Mouse (Mus musculus) kidney, embryonic 15.5 days (tissue): ENCODE data around the gene Negr1. TPM values are rescaled to one million over a fixed set of nuclear protein-coding genes. Genes with fewer than 3 reads are reported as not detected.
A peak's percentile ranks its signal among the peaks of the same experiment; 100 is the strongest.

Source experiments
- ATAC-seq: fragments of 200-750 bp; cut with Nextera tagmentation; replicated peaks from 2 replicates; pipeline ENCODE4 v1.8.0; 2017; ENCODE audit warnings: moderate TSS enrichment; ENCODE audit not compliant: low FRiP score
- H3K27ac ChIP-seq: fragments of 300-500 bp; sonication (generic); 2 replicates; pipeline ENCODE4 v1.5.1; 2015; ENCODE audit warnings: mild to moderate bottlenecking, inconsistent platforms
- H3K27me3 ChIP-seq: fragments of 300-500 bp; sonication (generic); 2 replicates; pipeline ENCODE4 v1.6.1; 2015; ENCODE audit warnings: inconsistent platforms
- H3K36me3 ChIP-seq: fragments of 300-500 bp; sonication (generic); 2 replicates; pipeline ENCODE4 v1.6.1; 2015; ENCODE audit warnings: inconsistent platforms
- H3K4me1 ChIP-seq: fragments of 300-500 bp; sonication (generic); 2 replicates; pipeline ENCODE4 v1.6.1; 2015; ENCODE audit warnings: inconsistent platforms
- H3K4me2 ChIP-seq: fragments of 300-500 bp; sonication (generic); 2 replicates; pipeline ENCODE4 v1.6.1; 2015; ENCODE audit warnings: moderate library complexity, mild to moderate bottlenecking, inconsistent platforms
- H3K4me3 ChIP-seq: fragments of 300-500 bp; sonication (generic); replicated peaks from 2 replicates; pipeline ENCODE4 v1.5.1; 2015; ENCODE audit warnings: mild to moderate bottlenecking, inconsistent platforms
- H3K9ac ChIP-seq: fragments of 300-500 bp; sonication (generic); 2 replicates; pipeline ENCODE4 v1.6.1; 2015; ENCODE audit warnings: mild to moderate bottlenecking, inconsistent platforms
- H3K9me3 ChIP-seq: fragments of 300-500 bp; sonication (generic); replicated peaks from 2 replicates; pipeline ENCODE4 v1.6.1; 2016; ENCODE audit warnings: inconsistent platforms
- WGBS: fragments of 180-500 bp; shearing (Covaris S2); methylation state at CpG from one replicate; pipeline ENCODE4 v1.1.7; 2015; ENCODE audit warnings: mixed read lengths; 5-methylcytosine and 5-hydroxymethylcytosine counted together
- polyA plus RNA-seq: library from polyadenylated mRNA; unstranded; fragments of >200 nt; fragmentation: Nextera tagmentation; extraction: Ambion mirVana; gene quantifications from 2 replicates; pipeline ENCODE4 v1.2.1, GENCODE M21; 2015

Gene Negr1
- polyA plus RNA-seq, 1 experiment from 2014 or later: 11.2 TPM

GRCm38 (mm10) chr3:157105580-157106264, 544.1 kb downstream of the Negr1 start:
- H3K36me3 ChIP-seq: no peaks in the 10 kb centered on the region
- no peaks in the 10 kb centered on the region for H3K9me3 ChIP-seq
- peak overlapping the region; percentile 59; the same call in 1 of the 2 replicates for H3K27ac ChIP-seq
- H3K4me3 ChIP-seq: no peak overlapping the region
- 35% methylated on average over 6 of the region's 6 CpGs for WGBS
- no peaks in the 10 kb centered on the region for H3K4me1 ChIP-seq
- no peak overlapping the region for H3K4me2 ChIP-seq
- no peak overlapping the region for H3K9ac ChIP-seq
- peak; percentile 63 for ATAC-seq
- no peaks in the 10 kb centered on the region for H3K27me3 ChIP-seq

- WGBS: 94% methylated on average over 2 of the region's 2 CpGs
- no peak overlapping the region for H3K4me2 ChIP-seq
- H3K4me3 ChIP-seq: no peak overlapping the region
- no peaks in the 10 kb centered on the region for H3K36me3 ChIP-seq
- H3K4me1 ChIP-seq: no peaks in the 10 kb centered on the region
- no peak overlapping the region for H3K9ac ChIP-seq
- ATAC-seq: no peak
- no peaks in the 10 kb centered on the region for H3K9me3 ChIP-seq
- no peak overlapping the region for H3K27ac ChIP-seq
- H3K27me3 ChIP-seq: no peaks in the 10 kb centered on the region
Observed at GRCm38 (mm10) chr3:157108156-157108555, 546.6 kb downstream of the Negr1 start.

GRCm38 (mm10) chr3:157109308-157109707, 547.7 kb downstream of the Negr1 start:
- no peak overlapping the region for H3K9ac ChIP-seq
- H3K4me1 ChIP-seq: no peaks in the 10 kb centered on the region
- H3K4me2 ChIP-seq: no peak overlapping the region
- no peaks in the 10 kb centered on the region for H3K36me3 ChIP-seq
- ATAC-seq: peak; percentile 77
- no peaks in the 10 kb centered on the region for H3K27me3 ChIP-seq
- no peak overlapping the region for H3K27ac ChIP-seq
- H3K4me3 ChIP-seq: no peak overlapping the region
- no peaks in the 10 kb centered on the region for H3K9me3 ChIP-seq

- peak; percentile 71 for ATAC-seq
- no peaks in the 10 kb centered on the region for H3K9me3 ChIP-seq
- WGBS: 46% methylated on average over 5 of the region's 5 CpGs
Observed at GRCm38 (mm10) chr3:157115105-157115760, 553.6 kb downstream of the Negr1 start.

GRCm38 (mm10) chr3:157116024-157116423, 554.4 kb downstream of the Negr1 start:
- ATAC-seq: no peak
- Histone ChIP-seq H3K4me1 (no peaks in the 10 kb centered on the region), H3K27ac (no peak overlapping the region), H3K9ac (no peak overlapping the region), H3K4me2 (no peak overlapping the region), H3K9me3 (no peaks in the 10 kb centered on the region), H3K4me3 (no peak overlapping the region), H3K36me3 (no peaks in the 10 kb centered on the region), H3K27me3 (no peaks in the 10 kb centered on the region)
- 97% methylated on average over 1 of the region's 1 CpGs for WGBS

More at GRCm38 (mm10) chr3:157115105-157115760, 553.6 kb downstream of the Negr1 start:
- no peak overlapping the region for H3K4me2 ChIP-seq
- no peak overlapping the region for H3K4me3 ChIP-seq
- H3K4me1 ChIP-seq: no peaks in the 10 kb centered on the region
- no peak overlapping the region for H3K9ac ChIP-seq
- no peaks in the 10 kb centered on the region for H3K36me3 ChIP-seq
- no peak overlapping the region for H3K27ac ChIP-seq
- H3K27me3 ChIP-seq: no peaks in the 10 kb centered on the region

- Histone ChIP-seq H3K9ac (no peak overlapping the region), H3K4me1 (no peaks in the 10 kb centered on the region), H3K27ac (no peak overlapping the region), H3K27me3 (no peaks in the 10 kb centered on the region), H3K9me3 (no peaks in the 10 kb centered on the region), H3K4me2 (no peak overlapping the region), H3K4me3 (no peak overlapping the region), H3K36me3 (no peaks in the 10 kb centered on the region)
- 71% methylated on average over 2 of the region's 2 CpGs for WGBS
- ATAC-seq: no peak
Observed at GRCm38 (mm10) chr3:157119916-157120315, 558.3 kb downstream of the Negr1 start.

- H3K9me3 ChIP-seq: no peaks in the 10 kb centered on the region
- no peak overlapping the region for H3K27ac ChIP-seq
- no peaks in the 10 kb centered on the region for H3K27me3 ChIP-seq
- no peak overlapping the region for H3K4me3 ChIP-seq
- no peaks in the 10 kb centered on the region for H3K36me3 ChIP-seq
- H3K4me1 ChIP-seq: no peaks in the 10 kb centered on the region
- H3K4me2 ChIP-seq: no peak overlapping the region
- no peak overlapping the region for H3K9ac ChIP-seq
- 89% methylated on average over 14 of the region's 14 CpGs for WGBS
- no peak for ATAC-seq
Observed at GRCm38 (mm10) chr3:157146124-157146855, 584.7 kb downstream of the Negr1 start.

GRCm38 (mm10) chr3:157154902-157155301, 593.3 kb downstream of the Negr1 start:
- no peaks in the 10 kb centered on the region for H3K36me3 ChIP-seq
- no peak overlapping the region for H3K27ac ChIP-seq
- H3K9ac ChIP-seq: no peak overlapping the region
- H3K9me3 ChIP-seq: no peaks in the 10 kb centered on the region
- H3K4me1 ChIP-seq: no peaks in the 10 kb centered on the region
- no peaks in the 10 kb centered on the region for H3K27me3 ChIP-seq
- ATAC-seq: no peak
- 82% methylated on average over 3 of the region's 3 CpGs for WGBS
- H3K4me2 ChIP-seq: no peak overlapping the region
- no peak overlapping the region for H3K4me3 ChIP-seq

- no peaks in the 10 kb centered on the region for H3K36me3 ChIP-seq
- no peak overlapping the region for H3K4me3 ChIP-seq
- H3K4me2 ChIP-seq: no peak overlapping the region
- ATAC-seq: no peak
- no peaks in the 10 kb centered on the region for H3K9me3 ChIP-seq
- no peak overlapping the region for H3K27ac ChIP-seq
- no peaks in the 10 kb centered on the region for H3K27me3 ChIP-seq
- no peak overlapping the region for H3K9ac ChIP-seq
- H3K4me1 ChIP-seq: no peaks in the 10 kb centered on the region
Observed at GRCm38 (mm10) chr3:157155513-157155912, 593.9 kb downstream of the Negr1 start.

GRCm38 (mm10) chr3:157164840-157165595, 603.4 kb downstream of the Negr1 start:
- H3K27me3 ChIP-seq: no peaks in the 10 kb centered on the region
- H3K4me1 ChIP-seq: no peaks in the 10 kb centered on the region
- H3K9ac ChIP-seq: no peak overlapping the region
- no peak for ATAC-seq
- no peak overlapping the region for H3K4me3 ChIP-seq
- H3K4me2 ChIP-seq: no peak overlapping the region
- H3K36me3 ChIP-seq: no peaks in the 10 kb centered on the region
- H3K27ac ChIP-seq: no peak overlapping the region
- WGBS: 95% methylated on average over 3 of the region's 3 CpGs
- H3K9me3 ChIP-seq: no peaks in the 10 kb centered on the region

GRCm38 (mm10) chr3:157181975-157182374, 620.4 kb downstream of the Negr1 start:
- ATAC-seq: no peak
- Histone ChIP-seq H3K27me3 (no peaks in the 10 kb centered on the region), H3K9ac (no peak overlapping the region), H3K27ac (no peak overlapping the region), H3K4me2 (no peak overlapping the region), H3K4me1 (no peaks in the 10 kb centered on the region), H3K36me3 (no peaks in the 10 kb centered on the region), H3K9me3 (no peaks in the 10 kb centered on the region), H3K4me3 (no peak overlapping the region)
- WGBS: 71% methylated on average over 2 of the region's 2 CpGs
